Mouse (Mus musculus): ENCODE measurements at regions not wholly inside any gene's neighbourhood (a gene's known extent, or its start where the extent isn't known, plus 50 kb on each side); places are given as distances from the start of the nearest gene placed in this dataset.
A peak's percentile ranks its signal among the peaks of the same experiment; 100 is the strongest.

DNA sequence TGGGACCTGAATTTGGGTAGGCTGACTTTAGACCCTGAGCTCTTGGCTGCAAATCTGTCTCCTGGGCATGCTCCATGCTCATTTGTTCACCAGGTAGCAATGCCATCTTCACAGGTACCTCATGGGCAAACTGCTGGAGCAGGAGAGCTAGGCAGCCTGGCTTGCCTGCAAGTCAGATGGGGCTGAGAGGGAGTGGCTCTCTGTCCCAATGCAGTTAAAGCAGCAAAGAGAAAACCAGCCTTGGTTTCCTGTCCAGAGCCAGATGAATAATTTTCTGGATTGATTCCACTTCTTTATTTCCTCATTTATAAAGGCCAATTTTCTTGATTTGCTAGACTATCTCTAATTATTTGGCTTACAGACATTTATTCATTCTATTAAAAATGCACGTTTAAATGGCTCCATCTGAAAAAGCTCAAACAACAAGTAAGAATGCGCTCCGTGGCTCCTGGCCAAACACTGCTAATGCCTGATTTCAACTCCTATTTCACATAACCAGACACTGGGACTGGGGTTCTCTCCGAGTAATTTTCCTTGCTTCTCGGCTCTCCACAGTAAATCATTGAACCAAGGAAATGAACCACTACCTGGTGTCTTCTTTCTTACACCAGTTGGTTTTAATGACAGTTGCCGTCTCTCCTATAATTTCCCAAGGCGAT, 60.5 kb downstream of the Rsl24d1 start:
- Histone ChIP-seq H3K4me1 (ENCODE audit: control insufficient read depth in 2 of 2, insufficient read depth in 2 of 2, low read length in 2 of 2, poor library complexity in 1 of 2) (peaks cover 0 to 5% of the 10 kb centered on the region in 2 experiments; a peak in 1 of 4 replicates), H3K9ac (ENCODE audit: insufficient read depth, low read depth, low read length, poor library complexity, severe bottlenecking) (no peak overlapping the region), H3K36me3 (ENCODE audit: control insufficient read depth, insufficient read depth, low read length, poor library complexity, severe bottlenecking) (no peaks in the 10 kb centered on the region), H3K4me3 (ENCODE audit: insufficient read depth in 1 of 2, low read depth in 1 of 2, low read length in 2 of 2, poor library complexity in 1 of 2, severe bottlenecking in 1 of 2) (no peak overlapping the region), H3K27ac (ENCODE audit: insufficient read depth, low read depth, low read length, poor library complexity, severe bottlenecking) (no peak overlapping the region), H3K9me3 (ENCODE audit: control insufficient read depth, insufficient read depth, low read depth, low read length) (no peaks in the 10 kb centered on the region)
- no peak for DNase-seq (ENCODE audit: low read depth, low spot score)
- in situ Hi-C loops (cut with MboI; ENCODE audit: low sequenced_read_pairs in 2 of 2, unreplicated experiment in 2 of 2): no loop called here
- no peak for TF ChIP-seq CHD2 (IDR thresholded peaks at IDR 0.05; ENCODE audit: low read depth, low read length)
- no peak for TF ChIP-seq HCFC1 (IDR thresholded peaks at IDR 0.05; ENCODE audit: borderline replicate concordance, insufficient read depth, low read length)
- TF ChIP-seq ZNF384 (IDR thresholded peaks at IDR 0.05; ENCODE audit: low read depth, low read length): no peak
- no peak for TF ChIP-seq ZC3H11A (IDR thresholded peaks at IDR 0.05; ENCODE audit: borderline replicate concordance, low read depth, low read length)
- TF ChIP-seq MAFK (IDR thresholded peaks at IDR 0.05; ENCODE audit: insufficient read depth, low read depth, low read length): no peak

DNA sequence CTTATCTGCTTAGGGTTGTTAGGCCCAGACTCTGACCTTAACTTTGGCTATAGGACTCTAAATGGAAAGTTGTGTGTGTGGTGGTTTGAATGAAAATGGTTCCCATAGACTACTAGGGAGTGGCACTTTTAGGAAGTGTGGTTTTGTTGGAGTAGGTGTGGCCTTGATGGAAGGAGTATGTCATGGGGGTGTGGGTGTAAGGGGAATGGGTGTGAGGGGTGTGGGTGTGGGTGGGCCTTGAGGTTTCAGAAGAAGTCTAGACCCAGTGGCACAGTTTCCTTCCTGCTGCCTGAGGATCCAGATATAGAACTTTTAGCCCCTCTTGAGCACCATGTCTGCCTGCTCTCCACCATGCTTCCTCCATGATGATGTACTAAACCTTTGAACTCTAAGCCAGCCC, 63.4 kb downstream of the Rsl24d1 start:
- Histone ChIP-seq H3K4me1 (ENCODE audit: control insufficient read depth in 2 of 2, insufficient read depth in 2 of 2, low read length in 2 of 2, poor library complexity in 1 of 2) (peaks cover 0 to 5% of the 10 kb centered on the region in 2 experiments; a peak in 1 of 4 replicates), H3K27ac (ENCODE audit: insufficient read depth, low read depth, low read length, poor library complexity, severe bottlenecking) (no peak overlapping the region), H3K4me3 (ENCODE audit: insufficient read depth in 1 of 2, low read depth in 1 of 2, low read length in 2 of 2, poor library complexity in 1 of 2, severe bottlenecking in 1 of 2) (no peak overlapping the region), H3K9ac (ENCODE audit: insufficient read depth, low read depth, low read length, poor library complexity, severe bottlenecking) (no peak overlapping the region), H3K36me3 (ENCODE audit: control insufficient read depth, insufficient read depth, low read length, poor library complexity, severe bottlenecking) (no peaks in the 10 kb centered on the region), H3K9me3 (ENCODE audit: control insufficient read depth, insufficient read depth, low read depth, low read length) (no peaks in the 10 kb centered on the region)
- no peak for DNase-seq (ENCODE audit: low read depth, low spot score)
- in situ Hi-C loops (cut with MboI; ENCODE audit: low sequenced_read_pairs in 2 of 2, unreplicated experiment in 2 of 2): loop anchor here in 1 of 2 experiments (25.0 kb wide), 1 partner anchor 811 kb away; no protein-coding TSS in a partner anchor
- no peak for TF ChIP-seq MAFK (IDR thresholded peaks at IDR 0.05; ENCODE audit: insufficient read depth, low read depth, low read length)
- no peak for TF ChIP-seq CHD2 (IDR thresholded peaks at IDR 0.05; ENCODE audit: low read depth, low read length)

DNA sequence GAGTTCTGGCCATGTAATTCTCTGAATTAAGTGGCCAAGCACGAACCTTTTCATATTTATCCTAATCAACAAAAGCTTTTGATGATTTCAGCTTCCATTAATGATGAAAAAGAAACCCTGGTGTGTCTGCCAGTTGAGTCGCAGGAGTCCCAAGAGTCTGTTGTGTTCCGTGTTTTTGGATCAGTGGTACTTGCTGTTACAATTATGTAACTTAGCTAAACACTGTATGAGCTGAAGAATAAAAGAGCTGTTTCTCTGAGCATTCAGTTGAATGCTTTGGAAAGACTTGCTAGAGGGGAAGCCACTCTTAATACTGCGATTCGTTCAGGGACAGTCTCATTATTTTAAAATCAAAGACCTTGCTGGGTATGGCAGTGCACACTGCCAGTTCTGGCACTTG, 70.1 kb downstream of the Rsl24d1 start:
- no peaks in the 10 kb centered on the region for H3K4me1 ChIP-seq (ENCODE audit: control insufficient read depth in 2 of 2, insufficient read depth in 2 of 2, low read length in 2 of 2, poor library complexity in 1 of 2)
- H3K27ac ChIP-seq (ENCODE audit: insufficient read depth, low read depth, low read length, poor library complexity, severe bottlenecking): no peak overlapping the region
- no peaks in the 10 kb centered on the region for H3K36me3 ChIP-seq (ENCODE audit: control insufficient read depth, insufficient read depth, low read length, poor library complexity, severe bottlenecking)
- H3K4me3 ChIP-seq (ENCODE audit: insufficient read depth in 1 of 2, low read depth in 1 of 2, low read length in 2 of 2, poor library complexity in 1 of 2, severe bottlenecking in 1 of 2): no peak overlapping the region
- H3K9ac ChIP-seq (ENCODE audit: insufficient read depth, low read depth, low read length, poor library complexity, severe bottlenecking): no peak overlapping the region
- TF ChIP-seq ZC3H11A (IDR thresholded peaks at IDR 0.05; ENCODE audit: borderline replicate concordance, low read depth, low read length) (no peak), HCFC1 (IDR thresholded peaks at IDR 0.05; ENCODE audit: borderline replicate concordance, insufficient read depth, low read length) (no peak), CHD2 (IDR thresholded peaks at IDR 0.05; ENCODE audit: low read depth, low read length) (no peak), MAFK (IDR thresholded peaks at IDR 0.05; ENCODE audit: insufficient read depth, low read depth, low read length) (no peak), ZNF384 (IDR thresholded peaks at IDR 0.05; ENCODE audit: low read depth, low read length) (no peak)
- in situ Hi-C loops (cut with MboI; ENCODE audit: low sequenced_read_pairs in 2 of 2, unreplicated experiment in 2 of 2): loop anchor here in 1 of 2 experiments (25.0 kb wide), 1 partner anchor 804 kb away; no protein-coding TSS in a partner anchor
- DNase-seq (ENCODE audit: low read depth, low spot score): no peak
- H3K9me3 ChIP-seq (ENCODE audit: control insufficient read depth, insufficient read depth, low read depth, low read length): no peaks in the 10 kb centered on the region

DNA sequence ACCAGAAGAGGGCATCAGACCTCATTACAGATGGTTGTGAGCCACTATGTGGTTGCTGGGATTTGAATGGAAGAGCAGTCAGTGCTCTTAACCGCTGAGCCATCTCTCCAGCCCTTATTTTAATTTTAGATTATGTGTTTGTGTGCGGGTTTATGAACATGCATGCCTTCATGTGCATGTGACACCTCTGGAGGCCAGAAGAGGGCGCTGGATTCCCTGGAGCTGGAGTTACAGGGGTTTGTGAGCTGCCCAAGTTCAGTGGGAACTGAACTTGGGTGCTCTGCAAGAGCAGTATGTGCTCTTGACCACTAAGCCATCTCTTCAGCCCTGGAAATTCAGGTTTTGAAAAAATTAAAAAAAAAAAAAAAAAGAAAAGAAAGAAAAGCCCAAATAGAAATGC, 71.7 kb downstream of the Rsl24d1 start:
- Histone ChIP-seq H3K4me3 (ENCODE audit: insufficient read depth in 1 of 2, low read depth in 1 of 2, low read length in 2 of 2, poor library complexity in 1 of 2, severe bottlenecking in 1 of 2) (no peak overlapping the region), H3K4me1 (ENCODE audit: control insufficient read depth in 2 of 2, insufficient read depth in 2 of 2, low read length in 2 of 2, poor library complexity in 1 of 2) (no peaks in the 10 kb centered on the region), H3K27ac (ENCODE audit: insufficient read depth, low read depth, low read length, poor library complexity, severe bottlenecking) (no peak overlapping the region), H3K9ac (ENCODE audit: insufficient read depth, low read depth, low read length, poor library complexity, severe bottlenecking) (no peak overlapping the region), H3K36me3 (ENCODE audit: control insufficient read depth, insufficient read depth, low read length, poor library complexity, severe bottlenecking) (no peaks in the 10 kb centered on the region), H3K9me3 (ENCODE audit: control insufficient read depth, insufficient read depth, low read depth, low read length) (no peaks in the 10 kb centered on the region)
- peak; percentile 16 for DNase-seq (ENCODE audit: low read depth, low spot score)
- in situ Hi-C loops (cut with MboI; ENCODE audit: low sequenced_read_pairs in 2 of 2, unreplicated experiment in 2 of 2): loop anchor here in 1 of 2 experiments (25.0 kb wide), 1 partner anchor 802 kb away; no protein-coding TSS in a partner anchor
- TF ChIP-seq ZNF384 (IDR thresholded peaks at IDR 0.05; ENCODE audit: low read depth, low read length) (no peak), ZC3H11A (IDR thresholded peaks at IDR 0.05; ENCODE audit: borderline replicate concordance, low read depth, low read length) (peak; percentile 34; the same call in 1 of the 2 replicates), MAFK (IDR thresholded peaks at IDR 0.05; ENCODE audit: insufficient read depth, low read depth, low read length) (no peak), CHD2 (IDR thresholded peaks at IDR 0.05; ENCODE audit: low read depth, low read length) (no peak), HCFC1 (IDR thresholded peaks at IDR 0.05; ENCODE audit: borderline replicate concordance, insufficient read depth, low read length) (no peak)

All from ES-E14 (cell line).